Mouse (Mus musculus): Measurements from ENCODE around the gene Olfr559.

The Olfr559 gene

DNA sequence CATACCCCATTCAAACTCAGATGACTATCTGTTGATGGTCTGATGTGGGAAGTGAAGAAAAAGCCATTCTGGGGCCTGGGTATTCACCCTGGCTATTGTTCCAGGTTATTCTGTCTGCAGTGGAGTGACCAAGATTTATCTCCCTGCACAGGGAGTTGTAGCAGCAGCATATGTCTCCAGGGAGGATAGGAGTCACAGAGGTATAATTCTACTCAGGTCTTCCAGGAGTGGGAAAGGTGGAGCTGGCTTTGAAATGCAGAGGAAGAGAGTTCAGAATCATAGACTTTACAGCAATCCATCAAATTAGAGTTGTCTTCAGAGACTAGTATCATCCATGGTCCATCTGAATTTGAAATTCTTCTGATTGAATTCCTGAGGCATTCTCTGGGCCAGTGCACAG is at the start of gene Olfr559:
Olfr559 (minus strand) TSS at position 101 of the 400 bp plus-strand sequence.
- in situ Hi-C loops (cut with MboI, MseI), result no loop called here

DNA sequence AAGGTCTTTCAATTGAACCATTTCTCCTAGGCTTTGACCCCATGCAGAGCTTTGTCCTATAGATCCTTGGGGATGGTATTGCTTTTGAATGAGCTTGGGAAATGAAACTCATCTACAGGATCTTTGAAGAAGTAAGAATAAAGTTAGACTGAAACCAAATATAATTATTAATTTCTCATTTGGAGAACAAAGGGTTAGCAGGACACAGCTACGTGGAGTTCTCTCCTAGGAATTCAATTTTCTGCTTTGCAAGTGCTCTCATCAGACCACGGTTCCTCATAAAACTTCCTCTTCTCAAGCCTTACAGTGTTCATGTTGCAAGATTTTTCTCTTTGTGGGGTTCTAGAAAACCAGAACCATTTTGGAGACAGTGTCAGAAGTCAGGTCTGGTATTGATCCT is 43.6 kb upstream of the Olfr559 start, which contains the start of gene Olfr561:
Olfr561 (plus strand) TSS at position 301 of the 400 bp plus-strand sequence.
- in situ Hi-C loops (cut with MboI, MseI), result no loop called here

DNA sequence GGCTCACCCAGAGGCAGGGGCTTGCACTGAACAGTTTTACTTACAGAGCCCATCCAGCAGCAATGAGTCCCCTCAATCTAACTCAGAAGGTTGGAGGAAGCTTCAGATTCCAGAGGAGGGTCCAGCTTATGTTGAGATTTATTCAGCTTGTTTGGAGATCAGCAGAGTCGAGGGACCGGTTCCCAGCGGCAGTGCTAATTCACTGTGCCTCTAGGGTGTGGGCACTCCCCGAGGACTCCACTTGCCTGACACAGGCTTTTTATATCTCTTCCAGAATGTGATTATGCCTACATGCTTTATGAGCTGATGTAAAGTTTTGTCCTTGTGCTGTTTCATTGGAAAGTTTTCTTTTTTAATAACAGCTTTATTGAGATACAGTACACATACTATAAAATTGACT is 32.0 kb upstream of the Olfr559 start, which contains the start of the genes Olfr560 and Olfr78:
Olfr560 (minus strand) TSS at position 101 of the 400 bp plus-strand sequence.
Olfr78 (minus strand) TSS at position 206 of the 400 bp plus-strand sequence.
- in situ Hi-C loops (cut with MboI, MseI), result no loop called here

DNA sequence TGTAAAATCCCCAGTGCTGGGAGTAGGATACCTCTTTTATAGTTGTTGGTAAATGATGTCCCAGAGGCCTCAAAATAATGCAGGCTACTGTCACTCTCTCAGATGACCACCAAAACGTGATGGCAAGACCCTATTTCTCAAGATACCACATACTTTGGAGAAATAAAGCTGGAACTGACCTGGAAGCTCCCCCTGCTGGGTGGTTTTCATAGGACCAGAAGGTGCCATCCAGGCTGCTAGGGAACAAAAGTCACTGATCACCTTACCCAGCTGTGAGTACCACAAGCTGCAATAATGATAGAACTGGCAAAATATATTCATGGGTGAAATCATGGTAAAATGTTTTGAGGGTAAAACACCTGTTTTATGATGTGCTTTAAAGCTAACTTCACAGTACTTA is 24.8 kb upstream of the Olfr559 start:
- in situ Hi-C loops (cut with MboI, MseI), result no loop called here

DNA sequence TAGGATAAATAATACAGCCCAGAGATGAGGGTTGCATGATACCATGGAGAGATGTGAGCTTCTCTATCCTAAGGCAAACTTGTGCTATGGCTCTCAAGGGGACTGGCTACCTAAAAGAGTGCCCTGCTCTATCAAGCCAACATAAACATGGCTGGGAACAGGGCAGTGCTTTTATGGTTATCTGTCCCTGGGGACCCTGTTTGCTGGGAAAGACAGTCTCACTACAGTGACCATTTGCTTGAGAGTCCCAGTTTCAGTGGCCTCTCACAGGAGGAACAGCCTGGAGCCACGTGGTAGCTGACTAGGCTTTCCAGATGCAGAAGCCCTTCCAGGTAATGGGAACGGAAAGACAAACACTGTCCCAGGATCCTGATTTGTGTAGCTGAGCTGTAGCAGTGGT is 10.4 kb upstream of the Olfr559 start:
- in situ Hi-C loops (cut with MboI, MseI), result no loop called here

DNA sequence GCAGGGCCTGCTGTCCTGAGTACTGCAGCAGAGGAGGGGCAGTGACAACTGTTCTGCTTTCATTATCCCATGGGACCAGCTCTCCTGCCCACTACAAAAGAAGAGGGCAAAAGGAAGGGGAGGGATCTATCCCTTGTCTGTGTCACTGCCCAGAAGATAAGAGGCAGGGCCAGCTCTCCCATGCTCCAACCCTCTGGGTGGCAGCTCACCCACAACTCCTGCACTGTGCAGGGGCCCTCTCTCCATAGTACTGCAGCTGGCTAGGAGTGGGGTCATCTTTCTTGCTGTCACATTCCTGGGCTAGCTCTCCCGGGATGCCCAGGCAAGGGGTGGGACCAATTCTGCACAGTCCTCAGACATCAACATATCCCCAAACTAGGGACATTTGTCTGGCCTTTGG is 6.5 kb upstream of the Olfr559 start:
- in situ Hi-C loops (cut with MboI, MseI), result no loop called here

DNA sequence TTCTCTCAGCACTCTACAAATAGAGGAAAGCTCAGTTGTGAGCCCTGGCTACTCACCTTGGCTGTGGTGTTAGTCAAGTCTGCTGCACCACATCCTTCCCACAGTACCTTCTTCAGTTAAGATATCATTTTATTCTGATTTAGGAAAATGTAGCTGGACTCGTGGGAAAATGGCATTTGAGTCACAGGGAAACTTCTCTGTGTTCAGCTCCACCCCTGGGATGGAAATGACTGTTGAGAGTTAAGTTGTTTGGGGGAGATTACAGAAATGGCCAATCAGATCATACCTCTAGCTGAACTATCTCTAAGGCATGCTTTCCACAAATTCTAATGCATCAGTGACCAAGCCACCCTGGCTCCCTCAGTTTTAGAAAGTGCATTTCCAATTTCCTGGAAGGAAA is 8.3 kb downstream of the Olfr559 start, which contains the start of gene Olfr33:
Olfr33 (minus strand) TSS at position 101 of the 400 bp plus-strand sequence.
- in situ Hi-C loops (cut with MboI, MseI), result no loop called here

DNA sequence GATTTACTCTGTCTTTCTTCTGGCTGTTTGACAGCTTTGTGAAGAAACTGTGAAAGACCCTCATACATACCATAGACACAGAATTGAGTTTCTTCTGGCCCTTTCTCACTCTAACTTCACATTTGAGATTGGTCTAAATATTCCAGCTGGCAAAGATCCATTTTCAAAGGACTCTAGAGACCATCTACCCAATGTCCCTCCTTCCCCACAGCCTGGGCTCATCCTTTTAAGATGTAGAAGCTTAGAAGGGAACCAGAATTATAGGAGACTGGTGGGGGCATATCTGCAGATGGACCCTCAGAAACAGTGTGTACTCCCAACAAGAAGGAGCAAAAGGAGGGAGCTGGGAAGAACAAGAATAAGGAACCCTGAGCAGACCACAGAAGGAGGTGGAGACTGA is 25.4 kb downstream of the Olfr559 start, which contains the start of gene Olfr558:
Olfr558 (plus strand) TSS at position 301 of the 400 bp plus-strand sequence.
- in situ Hi-C loops (cut with MboI, MseI), result no loop called here

DNA sequence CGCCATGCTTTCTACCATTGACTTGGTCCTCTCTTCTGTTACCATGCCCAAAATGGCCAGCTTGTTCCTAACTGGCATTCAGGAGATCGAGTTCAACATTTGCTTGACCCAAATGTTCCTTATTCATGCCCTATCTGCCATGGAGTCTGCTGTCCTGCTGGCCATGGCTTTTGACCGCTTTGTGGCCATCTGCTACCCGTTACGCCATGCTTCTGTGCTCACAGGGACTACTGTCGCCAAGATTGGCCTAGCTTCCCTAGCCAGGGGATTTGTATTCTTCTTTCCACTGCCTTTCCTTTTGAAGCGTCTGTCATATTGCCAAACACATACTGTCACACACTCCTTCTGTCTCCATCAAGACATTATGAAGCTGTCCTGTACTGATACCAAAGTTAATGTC is 28.8 kb downstream of the Olfr559 start:
- in situ Hi-C loops (cut with MboI, MseI), result loop anchor here (10.0 kb wide), 1 partner anchor 216 kb away; the partner anchor contains the start of gene Olfr571

DNA sequence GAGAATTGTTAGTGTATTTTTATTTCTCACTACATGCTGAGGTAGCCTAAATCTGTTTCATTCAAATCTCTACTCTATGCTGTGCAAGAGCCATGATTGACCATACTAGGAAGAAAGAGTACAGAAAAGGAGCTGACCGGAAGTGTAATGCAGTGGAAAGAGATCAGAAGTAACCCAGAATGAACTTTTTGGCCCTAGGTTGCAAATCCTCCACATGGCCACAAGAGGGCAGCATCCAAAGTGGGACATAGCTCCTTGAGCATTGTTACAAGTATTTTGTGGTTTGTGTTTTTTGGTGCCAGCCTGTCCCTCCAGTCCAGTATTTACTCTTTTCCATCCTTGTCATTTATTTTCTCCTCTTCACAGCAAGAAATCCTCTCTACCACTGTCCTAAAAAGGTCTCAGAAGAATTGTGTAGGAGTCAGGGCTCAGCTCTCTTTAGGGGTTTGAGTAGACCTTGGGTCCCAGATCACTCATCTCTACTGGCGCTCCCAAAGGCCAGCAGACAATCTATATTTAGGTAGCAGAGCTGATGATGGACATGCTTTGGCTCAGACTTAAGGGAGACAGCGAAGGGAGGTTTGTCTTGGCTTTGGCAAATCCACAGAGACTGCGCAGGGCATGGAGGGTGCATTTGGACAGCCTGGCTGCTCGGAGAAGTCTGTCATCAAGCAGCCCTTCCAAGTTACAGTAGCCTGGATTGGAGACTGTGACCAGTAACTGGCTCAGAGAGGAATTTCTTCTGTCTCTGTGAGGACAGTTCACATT is 31.7 kb downstream of the Olfr559 start, which contains the start of gene Olfr557:
Olfr557 (plus strand) TSS at position 553 of the 768 bp plus-strand sequence.
- in situ Hi-C loops (cut with MboI, MseI), result loop anchor here (10.0 kb wide), 1 partner anchor 219 kb away; the partner anchor contains the start of gene Olfr571

DNA sequence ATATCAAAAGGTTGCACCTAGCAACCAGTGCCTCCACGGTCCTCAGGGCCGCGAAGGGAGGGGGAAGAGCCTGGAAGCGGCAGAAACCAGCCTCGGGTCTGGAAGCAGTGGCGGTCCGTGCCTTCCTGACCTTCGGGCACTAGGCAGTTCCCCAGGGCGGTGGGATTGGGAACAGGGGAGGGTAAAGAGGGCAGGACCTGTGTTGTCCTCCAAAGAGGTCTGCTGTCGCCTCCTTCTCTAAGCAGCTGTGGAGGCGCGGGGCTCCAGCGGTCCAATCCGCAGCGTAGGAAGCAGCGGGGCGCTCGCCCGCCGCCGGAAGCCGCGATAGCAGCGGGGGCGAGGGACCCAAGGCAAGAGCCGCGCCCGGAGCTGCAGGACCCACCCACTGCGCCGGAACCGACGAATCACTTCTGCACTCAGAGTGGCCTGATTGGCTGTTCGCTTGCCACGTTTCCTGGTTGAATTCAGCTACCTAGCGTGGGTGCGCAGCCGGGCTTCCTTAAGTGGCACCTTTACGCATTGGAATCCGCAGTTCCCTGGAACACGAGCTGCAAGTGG is 40.3 kb downstream of the Olfr559 start, which contains the start of gene Trim68:
Trim68 (minus strand) TSS at position 384 of the 558 bp plus-strand sequence.
- in situ Hi-C loops (cut with MboI, MseI), result no loop called here

DNA sequence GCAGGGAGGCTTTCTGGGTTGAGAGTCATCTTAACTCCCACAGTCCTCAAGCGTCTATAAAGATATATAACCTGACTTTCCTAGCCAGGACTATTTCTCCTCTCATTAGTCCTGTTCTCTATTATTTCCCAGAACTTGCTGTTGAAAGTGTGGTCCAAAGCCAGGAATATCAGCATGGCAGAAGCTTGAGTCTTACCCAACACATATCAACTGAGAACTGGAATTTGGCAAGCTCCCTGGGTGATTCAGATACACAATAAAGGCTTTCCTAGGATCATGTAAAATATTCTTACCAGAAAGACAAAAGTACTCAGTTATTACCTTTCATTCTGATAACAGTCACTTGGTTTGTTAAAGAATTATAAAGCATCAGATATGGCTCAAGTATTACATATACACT is 45.4 kb downstream of the Olfr559 start:
- in situ Hi-C loops (cut with MboI, MseI), result no loop called here

DNA sequence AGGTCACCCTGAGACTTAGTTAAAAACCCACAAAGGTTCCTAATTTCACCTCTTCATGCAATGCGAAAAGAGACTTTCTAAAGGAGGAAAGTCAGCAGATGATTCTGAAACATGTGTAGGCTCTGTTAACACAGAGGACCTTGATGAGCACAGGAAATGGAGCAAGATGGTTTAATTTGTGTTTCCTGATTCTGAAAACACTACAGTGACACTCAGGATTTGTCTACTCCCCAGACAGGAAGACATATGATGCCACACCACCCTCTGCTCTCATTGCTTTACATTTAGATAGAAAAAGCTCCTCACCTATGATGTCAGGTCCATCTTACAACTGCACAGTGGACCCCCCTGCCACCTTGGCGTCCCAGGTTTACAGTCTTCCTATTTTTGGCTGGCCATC is 51.1 kb downstream of the Olfr559 start:
- in situ Hi-C loops (cut with MboI, MseI), result no loop called here

All from T-helper 1 cell (primary cell).